Mouse (Mus musculus) MEL (cell line): ENCODE results near the gene Tgds. TPM values are rescaled to one million over a fixed set of nuclear protein-coding genes. Genes with fewer than 3 reads are reported as not detected.
"Not testable (repeated sequence)": the region's sequence is repeated elsewhere in the genome, so short reads cannot be mapped to it uniquely, and the experiment has no call there.

Source experiments
- DNase-seq: peaks from one replicate; pipeline ENCODE4 v3.0.0; 2011; ENCODE audit warnings: low read depth, low spot score
- H3K27ac ChIP-seq: 2 replicates; pipeline ENCODE4 v1.5.1; 2012; ENCODE audit warnings: low read depth, mild to moderate bottlenecking, control low read depth, low read length, moderate library complexity; ENCODE audit not compliant: control insufficient read depth
- H3K27me3 ChIP-seq, 2 experiments: fragments of 150-350 bp in 1 of 2; sonication (generic) in 1 of 2; 2 replicates each; pipeline ENCODE4 v1.6.1; 2012; ENCODE audit warnings: low read length in 2 of 2, mild to moderate bottlenecking in 2 of 2, improper control_type of control experiment in 1 of 2, moderate library complexity in 1 of 2; ENCODE audit not compliant: insufficient read depth in 2 of 2, control insufficient read depth in 1 of 2
- H3K36me3 ChIP-seq, 2 experiments: 2 replicates each; pipeline ENCODE4 v1.6.1; 2012 to 2014; ENCODE audit warnings: low read length in 2 of 2, improper control_type of control experiment in 1 of 2, inconsistent platforms in 1 of 2, mild to moderate bottlenecking in 1 of 2; ENCODE audit not compliant: insufficient read depth in 2 of 2, control insufficient read depth in 1 of 2
- H3K4me1 ChIP-seq, 2 experiments: fragments of 150-350 bp in 1 of 2; sonication (generic) in 1 of 2; 2 replicates each; pipeline ENCODE4 v1.6.1; 2012; ENCODE audit warnings: low read length in 2 of 2, improper control_type of control experiment in 1 of 2, mild to moderate bottlenecking in 1 of 2; ENCODE audit not compliant: insufficient read depth in 2 of 2, control insufficient read depth in 1 of 2
- H3K4me3 ChIP-seq, 2 experiments: fragments of 150-350 bp in 1 of 2; sonication (generic) in 1 of 2; 2 replicates each; pipeline ENCODE4 v1.5.1; 2012; ENCODE audit warnings: low read depth in 2 of 2, low read length in 2 of 2, mild to moderate bottlenecking in 2 of 2, moderate library complexity in 2 of 2, control low read depth in 1 of 2, improper control_type of control experiment in 1 of 2; ENCODE audit not compliant: control insufficient read depth in 1 of 2, insufficient read depth in 1 of 2
- H3K79me2 ChIP-seq: 2 replicates; pipeline ENCODE4 v1.6.1; 2012; ENCODE audit warnings: mild to moderate bottlenecking, low read length, moderate library complexity; ENCODE audit not compliant: control insufficient read depth, poor library complexity, insufficient read depth
- H3K9ac ChIP-seq: 2 replicates; pipeline ENCODE4 v1.6.1; 2012; ENCODE audit warnings: low read depth, mild to moderate bottlenecking, control low read depth, low read length, moderate library complexity; ENCODE audit not compliant: control insufficient read depth, poor library complexity, severe bottlenecking
- H3K9me3 ChIP-seq: fragments of 150-350 bp; sonication (generic); replicated peaks from 2 replicates; pipeline ENCODE4 v1.6.1; 2012; ENCODE audit warnings: mild to moderate bottlenecking, low read length, improper control_type of control experiment, moderate library complexity; ENCODE audit not compliant: insufficient read depth
- CHD2 ChIP-seq: IDR thresholded peaks from 2 replicates; pipeline ENCODE4 v1.6.1; 2011; ENCODE audit warnings: low read length, improper control_type of control experiment
- E2F4 ChIP-seq: IDR thresholded peaks from 2 replicates; pipeline ENCODE4 v1.6.1; 2011; ENCODE audit warnings: low read depth, low read length, improper control_type of control experiment, borderline replicate concordance
- ELF1 ChIP-seq: IDR thresholded peaks from 2 replicates; pipeline ENCODE4 v1.6.1; 2014; ENCODE audit warnings: low read depth, mild to moderate bottlenecking, inconsistent platforms, low read length, improper control_type of control experiment, moderate library complexity
- GABPA ChIP-seq: IDR thresholded peaks from 2 replicates; pipeline ENCODE4 v1.6.1; 2012; ENCODE audit warnings: low read depth, mild to moderate bottlenecking, inconsistent platforms, low read length, improper control_type of control experiment, moderate library complexity
- GATA1 ChIP-seq: IDR thresholded peaks from 2 replicates; pipeline ENCODE4 v1.6.1; 2011; ENCODE audit warnings: low read depth, low read length, improper control_type of control experiment
- HCFC1 ChIP-seq: IDR thresholded peaks from 2 replicates; pipeline ENCODE4 v1.6.1; 2012; ENCODE audit warnings: low read depth, mild to moderate bottlenecking, inconsistent platforms, low read length, improper control_type of control experiment, moderate library complexity
- JUND ChIP-seq: IDR thresholded peaks from 2 replicates; pipeline ENCODE4 v1.6.1; 2011; ENCODE audit warnings: low read depth, mild to moderate bottlenecking, improper control_type of control experiment, low read length
- MEF2A ChIP-seq: IDR thresholded peaks from 2 replicates; pipeline ENCODE4 v1.6.1; 2014; ENCODE audit warnings: low read depth, mild to moderate bottlenecking, inconsistent platforms, low read length, improper control_type of control experiment; ENCODE audit not compliant: poor library complexity, insufficient replicate concordance, severe bottlenecking; ENCODE audit errors: extremely low read depth
- MXI1 ChIP-seq: IDR thresholded peaks from 2 replicates; pipeline ENCODE4 v1.6.1; 2011; ENCODE audit warnings: mild to moderate bottlenecking, low read depth, low read length, improper control_type of control experiment
- MYB ChIP-seq: IDR thresholded peaks from 2 replicates; pipeline ENCODE4 v1.6.1; 2011; ENCODE audit warnings: mild to moderate bottlenecking, low read depth, low read length, improper control_type of control experiment
- POLR2A ChIP-seq, 2 experiments: IDR thresholded peaks; 2 replicates each; pipeline ENCODE4 v1.6.1; 2011 to 2012; ENCODE audit warnings: low read length in 2 of 2, mild to moderate bottlenecking in 2 of 2, control low read depth in 1 of 2, improper control_type of control experiment in 1 of 2, low read depth in 1 of 2, moderate library complexity in 1 of 2; ENCODE audit not compliant: control insufficient read depth in 1 of 2, insufficient read depth in 1 of 2, poor library complexity in 1 of 2
- POLR2AphosphoS5 ChIP-seq: IDR thresholded peaks from 2 replicates; pipeline ENCODE4 v1.6.1; 2012; ENCODE audit warnings: low read depth, borderline replicate concordance, mild to moderate bottlenecking, inconsistent platforms, low read length, moderate library complexity, mixed read lengths
- RAD21 ChIP-seq: IDR thresholded peaks from 2 replicates; pipeline ENCODE4 v1.6.1; 2011; ENCODE audit warnings: mild to moderate bottlenecking, low read depth, low read length, improper control_type of control experiment
- TAL1 ChIP-seq: IDR thresholded peaks from 2 replicates; pipeline ENCODE4 v1.6.1; 2012; ENCODE audit warnings: mild to moderate bottlenecking, inconsistent platforms, low read length, moderate library complexity, mixed read lengths
- TBP ChIP-seq: IDR thresholded peaks from 2 replicates; pipeline ENCODE4 v1.8.0; 2011; ENCODE audit warnings: low read depth, low read length, improper control_type of control experiment
- UBTF ChIP-seq: IDR thresholded peaks from 2 replicates; pipeline ENCODE4 v1.6.1; 2012; ENCODE audit warnings: low read depth, mild to moderate bottlenecking, inconsistent platforms, low read length, improper control_type of control experiment, moderate library complexity, borderline replicate concordance; ENCODE audit not compliant: insufficient read depth
- ZMIZ1 ChIP-seq: IDR thresholded peaks from 2 replicates; pipeline ENCODE4 v1.6.1; 2012; ENCODE audit warnings: low read depth, mild to moderate bottlenecking, inconsistent platforms, low read length, improper control_type of control experiment, moderate library complexity
- ZNF384 ChIP-seq: IDR thresholded peaks from 2 replicates; pipeline ENCODE4 v1.6.1; 2012; ENCODE audit warnings: low read depth, mild to moderate bottlenecking, inconsistent platforms, low read length, improper control_type of control experiment
- polyA plus RNA-seq, 2 experiments: library from polyadenylated mRNA; stranded (reverse) in 1 of 2; unstranded in 1 of 2; fragments of >175 nt in 1 of 2; fragments of >200 nt in 1 of 2; gene quantifications; 2 replicates each; pipeline versions ENCODE4 v1.2.1 to v1.2.4; 2012; ENCODE audit warnings: low replicate concordance in 2 of 2, low read depth in 1 of 2; ENCODE audit not compliant: insufficient read length in 2 of 2, insufficient read depth in 1 of 2, missing spikeins in 1 of 2
- total RNA-seq: library from RNA; depleted of rRNA; stranded (reverse); fragments of 300-350 nt; gene quantifications from 2 replicates; pipeline ENCODE4 v1.2.3, GENCODE M21; 2012

Gene Tgds
- total and polyA plus RNA-seq, 3 experiments, result 11.3 to 13.4 TPM; not detected in 1

- Histone ChIP-seq H3K27me3 (no peaks in the 10 kb centered on the region), H3K4me1 (no peaks in the 10 kb centered on the region), H3K4me3 (no peak overlapping the region), H3K79me2 (no peaks in the 10 kb centered on the region), H3K9me3 (no peaks in the 10 kb centered on the region), H3K9ac (no peak overlapping the region), H3K36me3 (no peaks in the 10 kb centered on the region; a peak in 1 of 4 replicates), H3K27ac (no peak overlapping the region)
- TF ChIP-seq JUND (no peak), GABPA (no peak)
- DNase-seq, result no peak
Observed at GRCm38 (mm10) chr14:118124771-118125170, 7.8 kb downstream of the Tgds start.

GRCm38 (mm10) chr14:118124129-118124528, 8.4 kb downstream of the Tgds start:
- Histone ChIP-seq H3K4me1 (no peaks in the 10 kb centered on the region), H3K27me3 (no peaks in the 10 kb centered on the region), H3K9me3 (no peaks in the 10 kb centered on the region), H3K79me2 (no peaks in the 10 kb centered on the region), H3K4me3 (no peak overlapping the region), H3K9ac (no peak overlapping the region), H3K36me3 (no peaks in the 10 kb centered on the region), H3K27ac (no peak overlapping the region)
- DNase-seq, result no peak
- TF ChIP-seq MXI1 (no peak), RAD21 (no peak), JUND (no peak), GABPA (no peak), MEF2A (no peak), ZNF384 (no peak), UBTF (no peak), TAL1 (no peak), ELF1 (no peak), POLR2A (IDR thresholded peaks at IDR 0.05; ENCODE audit: control insufficient read depth in 1 of 2, insufficient read depth in 1 of 2, low read depth in 1 of 2, low read length in 2 of 2, poor library complexity in 1 of 2) (no peak), CHD2 (no peak)

GRCm38 (mm10) chr14:118113116-118113515, 19.4 kb downstream of the Tgds start:
- no peaks in the 10 kb centered on the region for H3K79me2 ChIP-seq
- no peak for DNase-seq
- no peak overlapping the region for H3K27ac ChIP-seq
- H3K4me3 ChIP-seq, result no peak overlapping the region
- no peaks in the 10 kb centered on the region for H3K27me3 ChIP-seq
- TF ChIP-seq UBTF, result no peak
- no peak for TF ChIP-seq MYB
- TF ChIP-seq TBP, result no peak
- no peak for TF ChIP-seq HCFC1
- TF ChIP-seq POLR2AphosphoS5, result no peak
- no peak for TF ChIP-seq GABPA
- TF ChIP-seq ELF1, result no peak
- TF ChIP-seq E2F4, result no peak
- no peak for TF ChIP-seq GATA1
- TF ChIP-seq ZMIZ1, result no peak
- no peaks in the 10 kb centered on the region for H3K4me1 ChIP-seq
- H3K9me3 ChIP-seq, result no peaks in the 10 kb centered on the region
- no peak overlapping the region for H3K9ac ChIP-seq
- H3K36me3 ChIP-seq, result no peaks in the 10 kb centered on the region; a peak in 1 of 4 replicates

- H3K36me3 ChIP-seq, H3K4me1 ChIP-seq, H3K79me2 ChIP-seq, H3K27me3 ChIP-seq, H3K9me3 ChIP-seq, DNase-seq, H3K27ac ChIP-seq, H3K9ac ChIP-seq, H3K4me3 ChIP-seq: not testable (repeated sequence)
Observed at GRCm38 (mm10) chr14:118107479-118107878, 25.1 kb downstream of the Tgds start.
